Mouse (Mus musculus): ENCODE measurements around the gene Nphp4.
"Not testable (repeated sequence)": the region's sequence is repeated elsewhere in the genome, so short reads cannot be mapped to it uniquely, and the experiment has no call there.

The Nphp4 gene

GRCm38 (mm10) chr4:152478224-152478567, 1.7 kb downstream of the Nphp4 start:
- DNase-seq (ENCODE audit: low read depth): no peak

- no peak for DNase-seq (ENCODE audit: low read depth)
Observed at GRCm38 (mm10) chr4:152480426-152480825, 3.9 kb downstream of the Nphp4 start.

- DNase-seq (ENCODE audit: low read depth): no peak
Observed at GRCm38 (mm10) chr4:152488046-152488445, 11.5 kb downstream of the Nphp4 start.

- DNase-seq (ENCODE audit: low read depth): no peak
Observed at GRCm38 (mm10) chr4:152490311-152490710, 13.8 kb downstream of the Nphp4 start.

GRCm38 (mm10) chr4:152491250-152491899, 14.9 kb downstream of the Nphp4 start:
- DNase-seq (ENCODE audit: low read depth): peak; percentile 91

- DNase-seq (ENCODE audit: low read depth): no peak
Observed at GRCm38 (mm10) chr4:152494360-152494879, 17.9 kb downstream of the Nphp4 start.

- no peak for DNase-seq (ENCODE audit: low read depth)
Observed at GRCm38 (mm10) chr4:152512221-152512925, 35.9 kb downstream of the Nphp4 start.

GRCm38 (mm10) chr4:152514884-152515283, 38.4 kb downstream of the Nphp4 start:
- DNase-seq (ENCODE audit: low read depth): no peak

GRCm38 (mm10) chr4:152519106-152519505, 42.6 kb downstream of the Nphp4 start:
- no peak for DNase-seq (ENCODE audit: low read depth)

- DNase-seq (ENCODE audit: low read depth): peak; percentile 66
Observed at GRCm38 (mm10) chr4:152520083-152520482, 43.6 kb downstream of the Nphp4 start.

GRCm38 (mm10) chr4:152532872-152533271, 56.4 kb downstream of the Nphp4 start:
- DNase-seq (ENCODE audit: low read depth): no peak

- no peak for DNase-seq (ENCODE audit: low read depth)
Observed at GRCm38 (mm10) chr4:152539756-152540155, 63.2 kb downstream of the Nphp4 start.

GRCm38 (mm10) chr4:152541172-152541571, 64.7 kb downstream of the Nphp4 start:
- DNase-seq (ENCODE audit: low read depth): no peak

- DNase-seq (ENCODE audit: low read depth): no peak
Observed at GRCm38 (mm10) chr4:152542447-152542846, 65.9 kb downstream of the Nphp4 start.

- no peak for DNase-seq (ENCODE audit: low read depth)
Observed at GRCm38 (mm10) chr4:152546481-152546880, 70.0 kb downstream of the Nphp4 start.

GRCm38 (mm10) chr4:152547886-152548663, 71.6 kb downstream of the Nphp4 start:
- DNase-seq (ENCODE audit: low read depth): no peak

- no peak for DNase-seq (ENCODE audit: low read depth)
Observed at GRCm38 (mm10) chr4:152549507-152550202, 73.1 kb downstream of the Nphp4 start.

- DNase-seq (ENCODE audit: low read depth): no peak
Observed at GRCm38 (mm10) chr4:152550203-152550549, 73.7 kb downstream of the Nphp4 start.

GRCm38 (mm10) chr4:152553582-152554285, 77.2 kb downstream of the Nphp4 start:
- no peak for DNase-seq (ENCODE audit: low read depth)

GRCm38 (mm10) chr4:152554421-152554820, 77.9 kb downstream of the Nphp4 start:
- no peak for DNase-seq (ENCODE audit: low read depth)

- DNase-seq (ENCODE audit: low read depth): not testable (repeated sequence)
Observed at GRCm38 (mm10) chr4:152555806-152556205, 79.3 kb downstream of the Nphp4 start.

- no peak for DNase-seq (ENCODE audit: low read depth)
Observed at GRCm38 (mm10) chr4:152558246-152558645, 81.7 kb downstream of the Nphp4 start.
